Mouse (Mus musculus) MEL (cell line): ENCODE results near the gene Lrrc71. TPM values are rescaled to one million over a fixed set of nuclear protein-coding genes. Genes with fewer than 3 reads are reported as not detected.

Experiments
- DNase-seq: peaks from one replicate; pipeline ENCODE4 v3.0.0; 2011; ENCODE audit warnings: low read depth, low spot score
- H3K27ac ChIP-seq: 2 replicates; pipeline ENCODE4 v1.5.1; 2012; ENCODE audit warnings: low read depth, mild to moderate bottlenecking, control low read depth, low read length, moderate library complexity; ENCODE audit not compliant: control insufficient read depth
- H3K27me3 ChIP-seq, 2 experiments: fragments of 150-350 bp in 1 of 2; sonication (generic) in 1 of 2; 2 replicates each; pipeline ENCODE4 v1.6.1; 2012; ENCODE audit warnings: low read length in 2 of 2, mild to moderate bottlenecking in 2 of 2, improper control_type of control experiment in 1 of 2, moderate library complexity in 1 of 2; ENCODE audit not compliant: insufficient read depth in 2 of 2, control insufficient read depth in 1 of 2
- H3K36me3 ChIP-seq, 2 experiments: 2 replicates each; pipeline ENCODE4 v1.6.1; 2012 to 2014; ENCODE audit warnings: low read length in 2 of 2, improper control_type of control experiment in 1 of 2, inconsistent platforms in 1 of 2, mild to moderate bottlenecking in 1 of 2; ENCODE audit not compliant: insufficient read depth in 2 of 2, control insufficient read depth in 1 of 2
- H3K4me1 ChIP-seq, 2 experiments: fragments of 150-350 bp in 1 of 2; sonication (generic) in 1 of 2; 2 replicates each; pipeline ENCODE4 v1.6.1; 2012; ENCODE audit warnings: low read length in 2 of 2, improper control_type of control experiment in 1 of 2, mild to moderate bottlenecking in 1 of 2; ENCODE audit not compliant: insufficient read depth in 2 of 2, control insufficient read depth in 1 of 2
- H3K4me3 ChIP-seq, 2 experiments: fragments of 150-350 bp in 1 of 2; sonication (generic) in 1 of 2; 2 replicates each; pipeline ENCODE4 v1.5.1; 2012; ENCODE audit warnings: low read depth in 2 of 2, low read length in 2 of 2, mild to moderate bottlenecking in 2 of 2, moderate library complexity in 2 of 2, control low read depth in 1 of 2, improper control_type of control experiment in 1 of 2; ENCODE audit not compliant: control insufficient read depth in 1 of 2, insufficient read depth in 1 of 2
- H3K79me2 ChIP-seq: 2 replicates; pipeline ENCODE4 v1.6.1; 2012; ENCODE audit warnings: mild to moderate bottlenecking, low read length, moderate library complexity; ENCODE audit not compliant: control insufficient read depth, poor library complexity, insufficient read depth
- H3K9ac ChIP-seq: 2 replicates; pipeline ENCODE4 v1.6.1; 2012; ENCODE audit warnings: low read depth, mild to moderate bottlenecking, control low read depth, low read length, moderate library complexity; ENCODE audit not compliant: control insufficient read depth, poor library complexity, severe bottlenecking
- H3K9me3 ChIP-seq: fragments of 150-350 bp; sonication (generic); replicated peaks from 2 replicates; pipeline ENCODE4 v1.6.1; 2012; ENCODE audit warnings: mild to moderate bottlenecking, low read length, improper control_type of control experiment, moderate library complexity; ENCODE audit not compliant: insufficient read depth
- CTCF ChIP-seq, 3 experiments: IDR thresholded peaks in 2 of 3; conservative IDR thresholded peaks in 1 of 3; 2 replicates each; pipeline ENCODE4 v1.5.1; 2011 to 2012; ENCODE audit warnings: low read length in 3 of 3, low read depth in 2 of 3, mild to moderate bottlenecking in 2 of 3, improper control_type of control experiment in 1 of 3, inconsistent platforms in 1 of 3, mixed read lengths in 1 of 3, moderate library complexity in 1 of 3; ENCODE audit not compliant: control insufficient read depth in 1 of 3, insufficient read depth in 1 of 3, poor library complexity in 1 of 3, severe bottlenecking in 1 of 3
- ELF1 ChIP-seq: IDR thresholded peaks from 2 replicates; pipeline ENCODE4 v1.6.1; 2014; ENCODE audit warnings: low read depth, mild to moderate bottlenecking, inconsistent platforms, low read length, improper control_type of control experiment, moderate library complexity
- EP300 ChIP-seq, 2 experiments: IDR thresholded peaks; 2 replicates each; pipeline ENCODE4 v1.6.1; 2011; ENCODE audit warnings: improper control_type of control experiment in 2 of 2, low read length in 2 of 2, low read depth in 1 of 2, mild to moderate bottlenecking in 1 of 2
- ETS1 ChIP-seq: IDR thresholded peaks from 2 replicates; pipeline ENCODE4 v1.6.1; 2012; ENCODE audit warnings: low read depth, mild to moderate bottlenecking, inconsistent platforms, low read length, improper control_type of control experiment, moderate library complexity
- GABPA ChIP-seq: IDR thresholded peaks from 2 replicates; pipeline ENCODE4 v1.6.1; 2012; ENCODE audit warnings: low read depth, mild to moderate bottlenecking, inconsistent platforms, low read length, improper control_type of control experiment, moderate library complexity
- GATA1 ChIP-seq: IDR thresholded peaks from 2 replicates; pipeline ENCODE4 v1.6.1; 2011; ENCODE audit warnings: low read depth, low read length, improper control_type of control experiment
- MAFK ChIP-seq: IDR thresholded peaks from 2 replicates; pipeline ENCODE4 v1.6.1; 2011; ENCODE audit warnings: low read depth, mild to moderate bottlenecking, low read length, improper control_type of control experiment, borderline replicate concordance
- MAZ ChIP-seq: IDR thresholded peaks from 2 replicates; pipeline ENCODE4 v1.6.1; 2012; ENCODE audit warnings: low read depth, mild to moderate bottlenecking, inconsistent platforms, low read length, improper control_type of control experiment
- MYB ChIP-seq: IDR thresholded peaks from 2 replicates; pipeline ENCODE4 v1.6.1; 2011; ENCODE audit warnings: mild to moderate bottlenecking, low read depth, low read length, improper control_type of control experiment
- NELFE ChIP-seq: IDR thresholded peaks from 2 replicates; pipeline ENCODE4 v1.6.1; 2011; ENCODE audit warnings: low read depth, low read length, improper control_type of control experiment
- POLR2A ChIP-seq, 2 experiments: IDR thresholded peaks; 2 replicates each; pipeline ENCODE4 v1.6.1; 2011 to 2012; ENCODE audit warnings: low read length in 2 of 2, mild to moderate bottlenecking in 2 of 2, control low read depth in 1 of 2, improper control_type of control experiment in 1 of 2, low read depth in 1 of 2, moderate library complexity in 1 of 2; ENCODE audit not compliant: control insufficient read depth in 1 of 2, insufficient read depth in 1 of 2, poor library complexity in 1 of 2
- POLR2AphosphoS2 ChIP-seq: IDR thresholded peaks from 2 replicates; pipeline ENCODE4 v1.6.1; 2011; ENCODE audit warnings: low read length, improper control_type of control experiment
- POLR2AphosphoS5 ChIP-seq: IDR thresholded peaks from 2 replicates; pipeline ENCODE4 v1.6.1; 2012; ENCODE audit warnings: low read depth, borderline replicate concordance, mild to moderate bottlenecking, inconsistent platforms, low read length, moderate library complexity, mixed read lengths
- SIN3A ChIP-seq: IDR thresholded peaks from 2 replicates; pipeline ENCODE4 v1.6.1; 2012; ENCODE audit warnings: low read length, improper control_type of control experiment, inconsistent platforms
- SMC3 ChIP-seq: IDR thresholded peaks from 2 replicates; pipeline ENCODE4 v1.6.1; 2011; ENCODE audit warnings: low read depth, low read length, improper control_type of control experiment
- ZC3H11A ChIP-seq: IDR thresholded peaks from 2 replicates; pipeline ENCODE4 v1.6.1; 2012; ENCODE audit warnings: low read depth, mild to moderate bottlenecking, inconsistent platforms, low read length, improper control_type of control experiment
- ZKSCAN1 ChIP-seq: IDR thresholded peaks from 2 replicates; pipeline ENCODE4 v1.6.1; 2012; ENCODE audit warnings: low read depth, mild to moderate bottlenecking, inconsistent platforms, low read length, improper control_type of control experiment, moderate library complexity
- polyA plus RNA-seq, 2 experiments: library from polyadenylated mRNA; stranded (reverse) in 1 of 2; unstranded in 1 of 2; fragments of >175 nt in 1 of 2; fragments of >200 nt in 1 of 2; gene quantifications; 2 replicates each; pipeline versions ENCODE4 v1.2.1 to v1.2.4; 2012; ENCODE audit warnings: low replicate concordance in 2 of 2, low read depth in 1 of 2; ENCODE audit not compliant: insufficient read length in 2 of 2, insufficient read depth in 1 of 2, missing spikeins in 1 of 2
- total RNA-seq: library from RNA; depleted of rRNA; stranded (reverse); fragments of 300-350 nt; gene quantifications from 2 replicates; pipeline ENCODE4 v1.2.3, GENCODE M21; 2012

Gene Lrrc71
- total and polyA plus RNA-seq, 3 experiments = 0.04 TPM; not detected in 2

GRCm38 (mm10) chr3:87765091-87765490 lies 16.7 kb upstream of the Lrrc71 start (continued):
- no peak for TF ChIP-seq GABPA

- H3K27ac ChIP-seq = no peak overlapping the region
- no peaks in the 10 kb centered on the region for H3K27me3 ChIP-seq
- no peak overlapping the region for H3K9ac ChIP-seq
- H3K4me1 ChIP-seq = peaks cover 0 to 5% of the 10 kb centered on the region in 2 experiments; a peak in 1 of 4 replicates
- H3K9me3 ChIP-seq = no peaks in the 10 kb centered on the region
- no peak for DNase-seq
- H3K36me3 ChIP-seq = no peaks in the 10 kb centered on the region
- no peaks in the 10 kb centered on the region for H3K79me2 ChIP-seq
- TF ChIP-seq MAFK (no peak), ZKSCAN1 (no peak), NELFE (no peak), ZC3H11A (no peak), GATA1 (no peak), CTCF (IDR thresholded peaks at IDR 0.05 in 2 of 3, conservative IDR thresholded peaks at IDR 0.05 in 1 of 3; ENCODE audit: control insufficient read depth in 1 of 3, insufficient read depth in 1 of 3, low read depth in 2 of 3, low read length in 3 of 3, poor library complexity in 1 of 3, severe bottlenecking in 1 of 3) (no peak)
- H3K4me3 ChIP-seq = no peak overlapping the region
Observed at GRCm38 (mm10) chr3:87764506-87764905, 16.1 kb upstream of the Lrrc71 start.

GRCm38 (mm10) chr3:87763683-87764289 lies 15.4 kb upstream of the Lrrc71 start:
- Histone ChIP-seq H3K27me3 (no peaks in the 10 kb centered on the region), H3K27ac (no peak overlapping the region), H3K9ac (peak overlapping the region; percentile 25; the same call in 1 of the 2 replicates), H3K36me3 (no peaks in the 10 kb centered on the region)
- TF ChIP-seq NELFE (no peak), EP300 (IDR thresholded peaks at IDR 0.05; ENCODE audit: low read depth in 1 of 2, low read length in 2 of 2) (no peak), ETS1 (no peak), ELF1 (no peak), MYB (no peak), ZC3H11A (no peak), GATA1 (no peak), POLR2A (IDR thresholded peaks at IDR 0.05; ENCODE audit: control insufficient read depth in 1 of 2, insufficient read depth in 1 of 2, low read depth in 1 of 2, low read length in 2 of 2, poor library complexity in 1 of 2) (no peak), SMC3 (no peak), SIN3A (no peak), POLR2AphosphoS5 (no peak), CTCF (IDR thresholded peaks at IDR 0.05 in 2 of 3, conservative IDR thresholded peaks at IDR 0.05 in 1 of 3; ENCODE audit: control insufficient read depth in 1 of 3, insufficient read depth in 1 of 3, low read depth in 2 of 3, low read length in 3 of 3, poor library complexity in 1 of 3, severe bottlenecking in 1 of 3) (no peak), POLR2AphosphoS2 (no peak), MAZ (no peak), ZKSCAN1 (no peak)
- TF ChIP-seq, all 39 proteins: peak for 0
- Histone ChIP-seq H3K9me3 (no peaks in the 10 kb centered on the region), H3K79me2 (no peaks in the 10 kb centered on the region), H3K4me3 (peak overlapping the region; percentile 29 to 35; a peak in 2 of 4 replicates), H3K4me1 (peaks cover 2 to 4% of the 10 kb centered on the region in 2 experiments; a peak in 2 of 4 replicates)
- DNase-seq = peak; percentile 19
